Mouse (Mus musculus) liver, embryonic 15.5 days (tissue): ENCODE results near the gene Ipcef1. TPM values are rescaled to one million over a fixed set of nuclear protein-coding genes. Genes with fewer than 3 reads are reported as not detected.

Source experiments
- ATAC-seq: fragments of 200-750 bp; cut with Nextera tagmentation; 2 replicates; pipeline ENCODE4 v1.8.0; 2017; ENCODE audit warnings: moderate number of reproducible peaks, mild to moderate bottlenecking, moderate library complexity; ENCODE audit not compliant: insufficient read depth
- H3K27ac ChIP-seq: fragments of 300-500 bp; sonication (generic); replicated peaks from 2 replicates; pipeline ENCODE4 v1.5.1; 2015; ENCODE audit warnings: mild to moderate bottlenecking, inconsistent platforms
- H3K27me3 ChIP-seq: fragments of 300-500 bp; sonication (generic); 2 replicates; pipeline ENCODE4 v1.6.1; 2015; ENCODE audit warnings: mild to moderate bottlenecking, inconsistent platforms
- H3K36me3 ChIP-seq: fragments of 300-500 bp; sonication (generic); replicated peaks from 2 replicates; pipeline ENCODE4 v1.6.1; 2015; ENCODE audit warnings: moderate library complexity, mild to moderate bottlenecking, inconsistent platforms
- H3K4me1 ChIP-seq: fragments of 300-500 bp; sonication (generic); replicated peaks from 2 replicates; pipeline ENCODE4 v1.6.1; 2015; ENCODE audit warnings: inconsistent platforms
- H3K4me2 ChIP-seq: fragments of 300-500 bp; sonication (generic); 2 replicates; pipeline ENCODE4 v1.6.1; 2015; ENCODE audit warnings: moderate library complexity, mild to moderate bottlenecking, inconsistent platforms
- H3K4me3 ChIP-seq: fragments of 300-500 bp; sonication (generic); replicated peaks from 2 replicates; pipeline ENCODE4 v1.5.1; 2015; ENCODE audit warnings: mild to moderate bottlenecking, inconsistent platforms
- H3K9ac ChIP-seq: fragments of 300-500 bp; sonication (generic); 2 replicates; pipeline ENCODE4 v1.6.1; 2015; ENCODE audit warnings: moderate library complexity, mild to moderate bottlenecking, inconsistent platforms
- H3K9me3 ChIP-seq: fragments of 300-500 bp; sonication (generic); replicated peaks from 2 replicates; pipeline ENCODE4 v1.6.1; 2016; ENCODE audit warnings: inconsistent platforms
- WGBS: fragments of 180-500 bp; shearing (Covaris S2); methylation state at CpG from one replicate; pipeline ENCODE4 v1.1.7; 2015; ENCODE audit warnings: mixed read lengths; ENCODE audit not compliant: insufficient replicate concordance; 5-methylcytosine and 5-hydroxymethylcytosine counted together
- polyA plus RNA-seq: library from polyadenylated mRNA; unstranded; fragments of >200 nt; fragmentation: Nextera tagmentation; extraction: Ambion mirVana; gene quantifications from 2 replicates; pipeline ENCODE4 v1.2.1, GENCODE M21; 2015

Ipcef1 gene
- polyA plus RNA-seq, 1 experiment from 2014 or later = 0.78 TPM

- no peaks in the 10 kb centered on the region for H3K27me3 ChIP-seq
- ATAC-seq = no peak
- no peaks in the 10 kb centered on the region for H3K36me3 ChIP-seq
- H3K9ac ChIP-seq = no peak overlapping the region
- H3K4me2 ChIP-seq = no peak overlapping the region
- no peaks in the 10 kb centered on the region for H3K9me3 ChIP-seq
- no peak overlapping the region for H3K4me3 ChIP-seq
- H3K27ac ChIP-seq = no peak overlapping the region
- WGBS = 64% methylated on average over 2 of the region's 2 CpGs
- no peaks in the 10 kb centered on the region for H3K4me1 ChIP-seq
These were observed 125.6 kb downstream of the Ipcef1 start for GRCm38 (mm10) chr10:6926724-6927123.

GRCm38 (mm10) chr10:6916545-6917257 lies 135.6 kb downstream of the Ipcef1 start:
- WGBS = 31% methylated on average over 6 of the region's 6 CpGs
- H3K27ac ChIP-seq = no peak overlapping the region
- ATAC-seq = no peak

GRCm38 (mm10) chr10:6915991-6916390 lies 136.3 kb downstream of the Ipcef1 start:
- WGBS = 46% methylated on average over 1 of the region's 1 CpGs
- H3K4me3 ChIP-seq = no peak overlapping the region
- H3K4me2 ChIP-seq = no peak overlapping the region
- H3K27me3 ChIP-seq = no peaks in the 10 kb centered on the region
- no peak overlapping the region for H3K27ac ChIP-seq
- ATAC-seq = no peak
- no peaks in the 10 kb centered on the region; the same call in 1 of the 2 replicates for H3K36me3 ChIP-seq
- H3K9ac ChIP-seq = no peak overlapping the region
- H3K9me3 ChIP-seq = no peaks in the 10 kb centered on the region
- no peaks in the 10 kb centered on the region for H3K4me1 ChIP-seq

More at GRCm38 (mm10) chr10:6916545-6917257, 135.6 kb downstream of the Ipcef1 start:
- Histone ChIP-seq H3K9me3 (no peaks in the 10 kb centered on the region), H3K27me3 (no peaks in the 10 kb centered on the region), H3K4me2 (no peak overlapping the region), H3K36me3 (no peaks in the 10 kb centered on the region; the same call in 1 of the 2 replicates), H3K4me3 (no peak overlapping the region), H3K9ac (no peak overlapping the region), H3K4me1 (no peaks in the 10 kb centered on the region)

- Histone ChIP-seq H3K27me3 (no peaks in the 10 kb centered on the region), H3K27ac (no peak overlapping the region), H3K4me2 (no peak overlapping the region), H3K9me3 (no peaks in the 10 kb centered on the region), H3K4me1 (no peaks in the 10 kb centered on the region), H3K9ac (no peak overlapping the region), H3K36me3 (no peaks in the 10 kb centered on the region), H3K4me3 (no peak overlapping the region)
- WGBS = 44% methylated on average over 2 of the region's 2 CpGs
- ATAC-seq = no peak
These were observed 142.5 kb downstream of the Ipcef1 start for GRCm38 (mm10) chr10:6909763-6910162.

- no peak for ATAC-seq
- no peaks in the 10 kb centered on the region for H3K27me3 ChIP-seq
- no peak overlapping the region for H3K4me2 ChIP-seq
- no peak overlapping the region for H3K4me3 ChIP-seq
- no peaks in the 10 kb centered on the region for H3K9me3 ChIP-seq
- no peaks in the 10 kb centered on the region for H3K4me1 ChIP-seq
- no peak overlapping the region for H3K9ac ChIP-seq
- 58% methylated on average over 3 of the region's 3 CpGs for WGBS
- no peaks in the 10 kb centered on the region for H3K36me3 ChIP-seq
- no peak overlapping the region for H3K27ac ChIP-seq
These were observed 150.4 kb downstream of the Ipcef1 start for GRCm38 (mm10) chr10:6901819-6902393.

- Histone ChIP-seq H3K9me3 (no peaks in the 10 kb centered on the region), H3K4me2 (no peak overlapping the region), H3K27me3 (no peaks in the 10 kb centered on the region), H3K4me3 (no peak overlapping the region), H3K4me1 (no peaks in the 10 kb centered on the region), H3K9ac (no peak overlapping the region), H3K27ac (no peak overlapping the region), H3K36me3 (no peaks in the 10 kb centered on the region)
- WGBS = 63% methylated on average over 4 of the region's 4 CpGs
- no peak for ATAC-seq
These were observed 152.2 kb downstream of the Ipcef1 start for GRCm38 (mm10) chr10:6900126-6900525.

GRCm38 (mm10) chr10:6896659-6897303 lies 155.5 kb downstream of the Ipcef1 start:
- Histone ChIP-seq H3K27ac (no peak overlapping the region), H3K4me3 (no peak overlapping the region), H3K9me3 (no peaks in the 10 kb centered on the region), H3K4me2 (no peak overlapping the region), H3K27me3 (no peaks in the 10 kb centered on the region), H3K36me3 (no peaks in the 10 kb centered on the region), H3K9ac (no peak overlapping the region), H3K4me1 (no peaks in the 10 kb centered on the region)
- ATAC-seq = no peak
- 46% methylated on average over 3 of the region's 3 CpGs for WGBS

GRCm38 (mm10) chr10:6895796-6896195 lies 156.5 kb downstream of the Ipcef1 start:
- ATAC-seq = no peak
- Histone ChIP-seq H3K9me3 (no peaks in the 10 kb centered on the region), H3K27me3 (no peaks in the 10 kb centered on the region), H3K4me1 (no peaks in the 10 kb centered on the region), H3K27ac (no peak overlapping the region), H3K9ac (no peak overlapping the region), H3K4me3 (no peak overlapping the region), H3K4me2 (no peak overlapping the region), H3K36me3 (no peaks in the 10 kb centered on the region)
- WGBS = 54% methylated on average over 3 of the region's 3 CpGs

- ATAC-seq = peak; percentile 40; the same call in 1 of the 2 replicates
- 60% methylated on average over 5 of the region's 5 CpGs for WGBS
These were observed 161.8 kb downstream of the Ipcef1 start for GRCm38 (mm10) chr10:6890348-6891009.

GRCm38 (mm10) chr10:6889640-6890245 lies 162.5 kb downstream of the Ipcef1 start:
- no peaks in the 10 kb centered on the region for H3K36me3 ChIP-seq
- H3K4me1 ChIP-seq = no peaks in the 10 kb centered on the region
- H3K27me3 ChIP-seq = no peaks in the 10 kb centered on the region
- no peak overlapping the region for H3K27ac ChIP-seq
- no peaks in the 10 kb centered on the region for H3K9me3 ChIP-seq
- 0 out of 2 replicates have a peak, but pooled peaks have one; percentile 22 for ATAC-seq
- 46% methylated on average over 5 of the region's 5 CpGs for WGBS
- H3K9ac ChIP-seq = no peak overlapping the region
- H3K4me2 ChIP-seq = no peak overlapping the region
- no peak overlapping the region for H3K4me3 ChIP-seq

More at GRCm38 (mm10) chr10:6890348-6891009, 161.8 kb downstream of the Ipcef1 start:
- Histone ChIP-seq H3K9me3 (no peaks in the 10 kb centered on the region), H3K27me3 (no peaks in the 10 kb centered on the region), H3K4me1 (no peaks in the 10 kb centered on the region), H3K27ac (no peak overlapping the region), H3K4me2 (no peak overlapping the region), H3K4me3 (no peak overlapping the region), H3K36me3 (no peaks in the 10 kb centered on the region), H3K9ac (no peak overlapping the region)

- no peak overlapping the region for H3K4me2 ChIP-seq
- H3K4me1 ChIP-seq = no peaks in the 10 kb centered on the region
- 0% methylated on average over 1 of the region's 1 CpGs for WGBS
- H3K9ac ChIP-seq = no peak overlapping the region
- no peak overlapping the region for H3K27ac ChIP-seq
- H3K36me3 ChIP-seq = no peaks in the 10 kb centered on the region
- no peaks in the 10 kb centered on the region for H3K9me3 ChIP-seq
- H3K4me3 ChIP-seq = no peak overlapping the region
- no peaks in the 10 kb centered on the region for H3K27me3 ChIP-seq
- no peak for ATAC-seq
These were observed 166.8 kb downstream of the Ipcef1 start for GRCm38 (mm10) chr10:6885460-6885859.
